Mouse (Mus musculus): ENCODE measurements around the gene Olfr8. TPM values are rescaled to one million over a fixed set of nuclear protein-coding genes. Genes with fewer than 3 reads are reported as not detected.
"Not testable (repeated sequence)": the region's sequence is repeated elsewhere in the genome, so short reads cannot be mapped to it uniquely, and the experiment has no call there.

The Olfr8 gene
- total RNA-seq (2014; rRNA removed) (not detected in 2 replicates), polyA plus RNA-seq (2012; rRNA removed) (not detected in 2 replicates)

- H3K36me3 ChIP-seq (ENCODE audit: control insufficient read depth, insufficient read depth, low read length); H3K9ac ChIP-seq (ENCODE audit: low read depth, low read length); H3K4me1 ChIP-seq (ENCODE audit: control insufficient read depth, insufficient read depth, low read length); H3K27me3 ChIP-seq (ENCODE audit: control insufficient read depth, insufficient read depth, low read length); H3K79me2 ChIP-seq (ENCODE audit: control insufficient read depth, insufficient read depth, low read length); H3K27ac ChIP-seq (replicated peaks; ENCODE audit: insufficient read depth, low read depth, low read length); DNase-seq (ENCODE audit: extremely low read depth, low read depth, low spot score); H3K4me3 ChIP-seq (ENCODE audit: insufficient read depth, low read depth, low read length): not testable (repeated sequence)
- 82% methylated on average over 1 of the region's 1 CpGs for WGBS
Observed at GRCm38 (mm10) chr10:78950336-78950735, at the start of gene Olfr8. Gene Olfr8, plus strand, starts transcription at chr10:78950636.

GRCm38 (mm10) chr10:78912871-78913270 lies 37.6 kb upstream of the Olfr8 start, which contains the start of gene Olfr1354:
Gene Olfr1354, plus strand, starts transcription at chr10:78913171.
- H3K36me3 ChIP-seq (ENCODE audit: control insufficient read depth, insufficient read depth, low read length); H3K79me2 ChIP-seq (ENCODE audit: control insufficient read depth, insufficient read depth, low read length); H3K27me3 ChIP-seq (ENCODE audit: control insufficient read depth, insufficient read depth, low read length); H3K27ac ChIP-seq (replicated peaks; ENCODE audit: insufficient read depth, low read depth, low read length); H3K4me3 ChIP-seq (ENCODE audit: insufficient read depth, low read depth, low read length); DNase-seq (ENCODE audit: extremely low read depth, low read depth, low spot score); H3K4me1 ChIP-seq (ENCODE audit: control insufficient read depth, insufficient read depth, low read length); H3K9ac ChIP-seq (ENCODE audit: low read depth, low read length): not testable (repeated sequence)
- WGBS = 73% methylated on average over 1 of the region's 1 CpGs

GRCm38 (mm10) chr10:78963009-78963408 lies 12.6 kb downstream of the Olfr8 start, which contains the start of gene Olfr1353:
Gene Olfr1353, plus strand, starts transcription at chr10:78963309.
- not testable (repeated sequence) for H3K4me1 ChIP-seq (ENCODE audit: control insufficient read depth, insufficient read depth, low read length); H3K27ac ChIP-seq (replicated peaks; ENCODE audit: insufficient read depth, low read depth, low read length); H3K36me3 ChIP-seq (ENCODE audit: control insufficient read depth, insufficient read depth, low read length); H3K79me2 ChIP-seq (ENCODE audit: control insufficient read depth, insufficient read depth, low read length); DNase-seq (ENCODE audit: extremely low read depth, low read depth, low spot score); H3K4me3 ChIP-seq (ENCODE audit: insufficient read depth, low read depth, low read length); H3K9ac ChIP-seq (ENCODE audit: low read depth, low read length); H3K27me3 ChIP-seq (ENCODE audit: control insufficient read depth, insufficient read depth, low read length)

GRCm38 (mm10) chr10:78980750-78981149 lies 30.3 kb downstream of the Olfr8 start, which contains the start of gene Olfr1352:
Gene Olfr1352, plus strand, starts transcription at chr10:78981050.
- no peaks in the 10 kb centered on the region for H3K27me3 ChIP-seq (ENCODE audit: control insufficient read depth, insufficient read depth, low read length)
- H3K9ac ChIP-seq (ENCODE audit: low read depth, low read length) = no peak within 1 kb of the TSS
- TF ChIP-seq CTCF (IDR thresholded peaks at IDR 0.05; ENCODE audit: low read depth, low read length) = no peak
- TF ChIP-seq POLR2A (IDR thresholded peaks at IDR 0.05; ENCODE audit: extremely low read depth, insufficient read depth, low read length) = no peak
- H3K27ac ChIP-seq (replicated peaks; ENCODE audit: insufficient read depth, low read depth, low read length) = no peak within 1 kb of the TSS
- no peak within 1 kb of the TSS for H3K4me3 ChIP-seq (ENCODE audit: insufficient read depth, low read depth, low read length)
- H3K4me1 ChIP-seq (ENCODE audit: control insufficient read depth, insufficient read depth, low read length) = no peaks in the 10 kb centered on the region
- no peaks in the 10 kb centered on the region for H3K36me3 ChIP-seq (ENCODE audit: control insufficient read depth, insufficient read depth, low read length)
- DNase-seq (ENCODE audit: extremely low read depth, low read depth, low spot score) = no peak
- H3K79me2 ChIP-seq (ENCODE audit: control insufficient read depth, insufficient read depth, low read length) = no peaks in the 10 kb centered on the region

Other genes starting within 250 kb of the Olfr8 start
- not detected in 2 replicates for gene Casp14, start 232.3 kb upstream of the Olfr8 start, total RNA-seq (2014; rRNA removed)
- gene Casp14, start 232.3 kb upstream of the Olfr8 start, polyA plus RNA-seq (2012; rRNA removed) = not detected in 2 replicates
- not detected in 2 replicates for gene Ccdc105, start 197.6 kb upstream of the Olfr8 start, total RNA-seq (2014; rRNA removed)
- gene Ccdc105, start 197.6 kb upstream of the Olfr8 start, polyA plus RNA-seq (2012; rRNA removed) = not detected in 2 replicates
- gene Slc1a6, start 170.1 kb upstream of the Olfr8 start, total RNA-seq (2014; rRNA removed) = 0.18 TPM in 1 of 2 replicates, not detected in the other
- gene Slc1a6, start 170.1 kb upstream of the Olfr8 start, polyA plus RNA-seq (2012; rRNA removed) = 0.07 and 0.10 TPM in 2 replicates
- gene Olfr1356, start 98.5 kb upstream of the Olfr8 start, total RNA-seq (2014; rRNA removed) = not detected in 2 replicates
- not detected in 2 replicates for gene Olfr1356, start 98.5 kb upstream of the Olfr8 start, polyA plus RNA-seq (2012; rRNA removed)
- gene Olfr1355, start 75.1 kb upstream of the Olfr8 start, total RNA-seq (2014; rRNA removed) = not detected in 2 replicates
- not detected in 2 replicates for gene Olfr1355, start 75.1 kb upstream of the Olfr8 start, polyA plus RNA-seq (2012; rRNA removed)
- gene Olfr1354, start 37.5 kb upstream of the Olfr8 start, total RNA-seq (2014; rRNA removed) = not detected in 2 replicates
- gene Olfr1354, start 37.5 kb upstream of the Olfr8 start, polyA plus RNA-seq (2012; rRNA removed) = not detected in 2 replicates
- gene Olfr1353, start 12.7 kb downstream of the Olfr8 start, total RNA-seq (2014; rRNA removed) = not detected in 2 replicates
- gene Olfr1353, start 12.7 kb downstream of the Olfr8 start, polyA plus RNA-seq (2012; rRNA removed) = not detected in 2 replicates
- gene Olfr1352, start 30.4 kb downstream of the Olfr8 start, total RNA-seq (2014; rRNA removed) = not detected in 2 replicates
- not detected in 2 replicates for gene Olfr1352, start 30.4 kb downstream of the Olfr8 start, polyA plus RNA-seq (2012; rRNA removed)
- not detected in 2 replicates for gene Olfr1351, start 61.8 kb downstream of the Olfr8 start, total RNA-seq (2014; rRNA removed)
- not detected in 2 replicates for gene Olfr1351, start 61.8 kb downstream of the Olfr8 start, polyA plus RNA-seq (2012; rRNA removed)
- gene Olfr57, start 78.1 kb downstream of the Olfr8 start, total RNA-seq (2014; rRNA removed) = not detected in 2 replicates
- not detected in 2 replicates for gene Olfr57, start 78.1 kb downstream of the Olfr8 start, polyA plus RNA-seq (2012; rRNA removed)
- 12.1 and 13.8 TPM in 2 replicates for gene 2610008E11Rik, start 147.0 kb downstream of the Olfr8 start, total RNA-seq (2014; rRNA removed)
- gene 2610008E11Rik, start 147.0 kb downstream of the Olfr8 start, polyA plus RNA-seq (2012; rRNA removed) = 0.67 and 0.75 TPM in 2 replicates
- not detected in 2 replicates for gene Vmn2r80, start 198.1 kb downstream of the Olfr8 start, total RNA-seq (2014; rRNA removed)
- not detected in 2 replicates for gene Vmn2r80, start 198.1 kb downstream of the Olfr8 start, polyA plus RNA-seq (2012; rRNA removed)

Measured in liver, adult 2 months (tissue).